Mouse (Mus musculus): ENCODE results near the gene Klrg1. TPM values are rescaled to one million over a fixed set of nuclear protein-coding genes. Genes with fewer than 3 reads are reported as not detected.
A peak's percentile ranks its signal among the peaks of the same experiment; 100 is the strongest.

Gene Klrg1
- polyA plus RNA-seq, 1 experiment from 2014 or later, result 0.15 TPM

GRCm38 (mm10) chr6:122302661-122303060 lies 20.0 kb upstream of the Klrg1 start:
- ATAC-seq (ENCODE audit: insufficient number of reproducible peaks, insufficient read depth, low FRiP score, low TSS enrichment), result no peak
- Histone ChIP-seq H3K9me3 (no peaks in the 10 kb centered on the region), H3K36me3 (no peaks in the 10 kb centered on the region), H3K4me3 (no peak overlapping the region), H3K27me3 (no peaks in the 10 kb centered on the region), H3K4me2 (replicated peaks) (no peak overlapping the region), H3K27ac (no peak overlapping the region), H3K4me1 (peaks cover 3% of the 10 kb centered on the region; the same call in 1 of the 2 replicates), H3K9ac (no peak overlapping the region)
- WGBS, result 77% methylated on average over 4 of the region's 4 CpGs

DNA sequence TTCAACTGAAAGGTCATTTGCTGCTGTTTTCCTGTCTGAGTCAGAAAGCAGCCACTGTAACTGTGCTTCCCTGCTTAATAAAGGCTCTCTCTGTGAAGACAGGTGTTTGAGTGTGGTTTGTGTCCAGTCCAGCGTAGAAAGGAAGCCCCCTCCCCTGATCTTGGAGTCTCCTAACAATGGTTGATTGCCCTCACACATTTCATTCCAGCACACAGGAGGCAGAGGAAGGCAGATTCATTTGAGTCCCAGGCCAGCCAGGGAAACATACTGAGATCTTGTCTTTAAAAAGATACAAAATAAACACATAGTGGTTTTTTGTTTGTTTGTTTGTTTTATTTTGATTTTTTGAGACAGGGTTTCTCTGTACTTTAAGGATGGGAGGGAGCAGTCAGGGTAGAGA lies 19.4 kb upstream of the Klrg1 start:
- peaks cover 3% of the 10 kb centered on the region; the same call in 1 of the 2 replicates for H3K4me1 ChIP-seq
- 59% methylated on average over 1 of the region's 1 CpGs for WGBS
- H3K9ac ChIP-seq, result no peak overlapping the region
- no peaks in the 10 kb centered on the region for H3K36me3 ChIP-seq
- no peak for ATAC-seq (ENCODE audit: insufficient number of reproducible peaks, insufficient read depth, low FRiP score, low TSS enrichment)
- H3K9me3 ChIP-seq, result no peaks in the 10 kb centered on the region
- H3K4me2 ChIP-seq (replicated peaks), result no peak overlapping the region
- H3K27me3 ChIP-seq, result no peaks in the 10 kb centered on the region
- H3K4me3 ChIP-seq, result no peak overlapping the region
- H3K27ac ChIP-seq, result no peak overlapping the region

GRCm38 (mm10) chr6:122299621-122300133 lies 17.0 kb upstream of the Klrg1 start:
- no peak for ATAC-seq (ENCODE audit: insufficient number of reproducible peaks, insufficient read depth, low FRiP score, low TSS enrichment)
- Histone ChIP-seq H3K9me3 (no peaks in the 10 kb centered on the region), H3K4me3 (no peak overlapping the region), H3K36me3 (no peaks in the 10 kb centered on the region), H3K27ac (no peak overlapping the region), H3K4me1 (peaks cover 3% of the 10 kb centered on the region; the same call in 1 of the 2 replicates), H3K4me2 (replicated peaks) (no peak overlapping the region), H3K27me3 (no peaks in the 10 kb centered on the region), H3K9ac (no peak overlapping the region)
- WGBS, result 56% methylated on average over 3 of the region's 3 CpGs

- Histone ChIP-seq H3K4me2 (replicated peaks) (no peak overlapping the region), H3K9me3 (no peaks in the 10 kb centered on the region), H3K27ac (no peak overlapping the region), H3K9ac (no peak overlapping the region), H3K36me3 (no peaks in the 10 kb centered on the region), H3K4me3 (no peak overlapping the region), H3K27me3 (no peaks in the 10 kb centered on the region), H3K4me1 (no peaks in the 10 kb centered on the region)
- ATAC-seq (ENCODE audit: insufficient number of reproducible peaks, insufficient read depth, low FRiP score, low TSS enrichment), result no peak
- 41% methylated on average over 4 of the region's 4 CpGs for WGBS
These were observed 15.5 kb upstream of the Klrg1 start for GRCm38 (mm10) chr6:122298223-122298609.

GRCm38 (mm10) chr6:122297279-122298222 lies 14.9 kb upstream of the Klrg1 start:
- WGBS, result 5% methylated on average over 25 of the region's 25 CpGs
- Histone ChIP-seq H3K36me3 (no peaks in the 10 kb centered on the region), H3K4me2 (replicated peaks) (peak overlapping the region; percentile 63), H3K9me3 (no peaks in the 10 kb centered on the region), H3K9ac (peak overlapping the region; percentile 68), H3K4me3 (peak overlapping the region; percentile 45), H3K27ac (peak overlapping the region; percentile 63), H3K4me1 (no peaks in the 10 kb centered on the region), H3K27me3 (no peaks in the 10 kb centered on the region)
- ATAC-seq (ENCODE audit: insufficient number of reproducible peaks, insufficient read depth, low FRiP score, low TSS enrichment), result no peak

- H3K27ac ChIP-seq, result no peak overlapping the region
- H3K4me2 ChIP-seq (replicated peaks), result peak overlapping the region; percentile 63
- H3K9ac ChIP-seq, result peak overlapping the region; percentile 68
- peak overlapping the region; percentile 45 for H3K4me3 ChIP-seq
- H3K36me3 ChIP-seq, result no peaks in the 10 kb centered on the region
- no peaks in the 10 kb centered on the region for H3K4me1 ChIP-seq
- no peaks in the 10 kb centered on the region for H3K9me3 ChIP-seq
- ATAC-seq (ENCODE audit: insufficient number of reproducible peaks, insufficient read depth, low FRiP score, low TSS enrichment), result no peak
- H3K27me3 ChIP-seq, result no peaks in the 10 kb centered on the region
- 34% methylated on average over 3 of the region's 3 CpGs for WGBS
These were observed 14.2 kb upstream of the Klrg1 start for GRCm38 (mm10) chr6:122296918-122297278.

GRCm38 (mm10) chr6:122295242-122295641 lies 12.6 kb upstream of the Klrg1 start:
- no peaks in the 10 kb centered on the region for H3K27me3 ChIP-seq
- no peak overlapping the region for H3K9ac ChIP-seq
- no peak overlapping the region for H3K4me2 ChIP-seq (replicated peaks)
- no peak overlapping the region for H3K4me3 ChIP-seq
- no peaks in the 10 kb centered on the region for H3K36me3 ChIP-seq
- H3K27ac ChIP-seq, result no peak overlapping the region
- no peaks in the 10 kb centered on the region for H3K9me3 ChIP-seq
- ATAC-seq (ENCODE audit: insufficient number of reproducible peaks, insufficient read depth, low FRiP score, low TSS enrichment), result no peak
- H3K4me1 ChIP-seq, result 0 out of 2 replicates have a peak, but pooled peaks cover 1% of the 10 kb centered on the region
- WGBS, result 52% methylated on average over 9 of the region's 9 CpGs

DNA sequence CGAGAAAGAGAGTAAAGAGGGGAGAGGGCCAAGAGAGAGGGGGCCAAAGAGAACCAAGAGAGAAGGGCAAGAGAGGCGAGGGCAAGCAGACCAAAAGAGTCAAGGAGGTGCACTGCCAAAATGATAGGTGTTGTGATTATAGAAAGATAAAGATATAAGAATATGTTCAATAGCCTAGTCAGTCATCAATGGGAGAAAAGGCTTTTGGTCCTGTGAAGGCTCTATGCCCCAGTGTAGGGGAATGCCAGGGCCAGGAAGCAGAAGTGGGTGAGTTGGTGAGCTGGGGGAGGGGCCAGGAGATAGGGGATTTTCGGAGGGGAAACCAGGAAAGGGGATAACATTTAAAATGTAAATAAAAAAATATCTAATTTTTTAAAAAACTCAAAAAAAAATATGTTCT lies 11.6 kb upstream of the Klrg1 start:
- Histone ChIP-seq H3K4me2 (replicated peaks) (no peak overlapping the region), H3K27me3 (no peaks in the 10 kb centered on the region), H3K4me1 (0 out of 2 replicates have a peak, but pooled peaks cover 5% of the 10 kb centered on the region), H3K36me3 (no peaks in the 10 kb centered on the region), H3K4me3 (no peak overlapping the region), H3K27ac (no peak overlapping the region), H3K9me3 (no peaks in the 10 kb centered on the region), H3K9ac (no peak overlapping the region)
- 64% methylated on average over 3 of the region's 3 CpGs for WGBS
- no peak for ATAC-seq (ENCODE audit: insufficient number of reproducible peaks, insufficient read depth, low FRiP score, low TSS enrichment)

DNA sequence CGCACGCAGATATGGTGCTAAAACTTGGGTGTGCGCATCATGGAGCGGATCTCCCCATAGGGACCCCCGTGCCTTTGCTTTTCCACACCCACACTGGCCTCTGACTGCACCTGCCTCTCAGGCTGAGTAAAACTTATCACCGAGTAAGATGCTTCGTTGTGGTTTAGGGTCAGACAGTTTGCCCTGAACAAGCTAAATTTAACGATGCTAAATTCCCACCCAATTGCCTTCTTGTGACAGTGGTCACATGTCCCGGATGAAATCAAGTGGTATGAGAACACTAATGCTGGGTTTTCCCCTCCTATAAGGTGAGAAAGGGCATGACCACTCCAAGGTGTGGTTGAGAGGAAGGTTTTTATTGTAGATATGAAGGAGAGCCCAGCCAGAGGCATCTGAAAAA lies 11.1 kb upstream of the Klrg1 start:
- Histone ChIP-seq H3K4me1 (0 out of 2 replicates have a peak, but pooled peaks cover 5% of the 10 kb centered on the region), H3K4me2 (replicated peaks) (no peak overlapping the region), H3K4me3 (no peak overlapping the region), H3K27ac (no peak overlapping the region), H3K27me3 (no peaks in the 10 kb centered on the region), H3K36me3 (no peaks in the 10 kb centered on the region), H3K9me3 (no peaks in the 10 kb centered on the region), H3K9ac (no peak overlapping the region)
- ATAC-seq (ENCODE audit: insufficient number of reproducible peaks, insufficient read depth, low FRiP score, low TSS enrichment), result no peak
- WGBS, result 85% methylated on average over 9 of the region's 9 CpGs

DNA sequence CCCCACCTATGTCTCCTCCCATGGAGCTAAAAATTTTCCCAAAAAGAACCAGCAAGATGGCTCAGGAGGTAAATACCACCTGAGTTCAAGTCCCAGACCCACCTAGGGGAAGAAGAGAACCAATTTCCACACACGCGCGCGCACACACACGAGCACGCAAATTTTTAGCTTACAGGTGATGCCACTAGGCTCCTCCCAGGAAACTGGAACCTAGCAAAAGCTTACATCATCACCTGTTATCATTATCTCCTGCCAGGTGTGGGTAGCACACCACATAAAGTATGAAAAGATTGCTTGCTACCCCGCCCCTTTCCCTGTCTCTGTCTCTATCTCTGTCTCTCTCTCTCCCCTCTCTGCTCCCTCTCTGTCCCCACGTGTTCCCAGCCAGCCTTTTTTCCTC lies 10.4 kb upstream of the Klrg1 start:
- ATAC-seq (ENCODE audit: insufficient number of reproducible peaks, insufficient read depth, low FRiP score, low TSS enrichment), result no peak
- no peak overlapping the region for H3K4me2 ChIP-seq (replicated peaks)
- no peak overlapping the region for H3K9ac ChIP-seq
- H3K27ac ChIP-seq, result no peak overlapping the region
- H3K4me3 ChIP-seq, result no peak overlapping the region
- H3K4me1 ChIP-seq, result 0 out of 2 replicates have a peak, but pooled peaks cover 5% of the 10 kb centered on the region
- no peaks in the 10 kb centered on the region for H3K36me3 ChIP-seq
- 90% methylated on average over 8 of the region's 8 CpGs for WGBS
- no peaks in the 10 kb centered on the region for H3K9me3 ChIP-seq
- no peaks in the 10 kb centered on the region for H3K27me3 ChIP-seq

GRCm38 (mm10) chr6:122292184-122292583 lies 9.5 kb upstream of the Klrg1 start:
- no peak overlapping the region for H3K4me2 ChIP-seq (replicated peaks)
- 49% methylated on average over 2 of the region's 2 CpGs for WGBS
- no peak for ATAC-seq (ENCODE audit: insufficient number of reproducible peaks, insufficient read depth, low FRiP score, low TSS enrichment)
- H3K9ac ChIP-seq, result no peak overlapping the region
- no peak overlapping the region for H3K4me3 ChIP-seq
- H3K4me1 ChIP-seq, result 0 out of 2 replicates have a peak, but pooled peaks cover 5% of the 10 kb centered on the region
- H3K36me3 ChIP-seq, result no peaks in the 10 kb centered on the region
- no peaks in the 10 kb centered on the region for H3K27me3 ChIP-seq
- H3K9me3 ChIP-seq, result no peaks in the 10 kb centered on the region
- H3K27ac ChIP-seq, result no peak overlapping the region

DNA sequence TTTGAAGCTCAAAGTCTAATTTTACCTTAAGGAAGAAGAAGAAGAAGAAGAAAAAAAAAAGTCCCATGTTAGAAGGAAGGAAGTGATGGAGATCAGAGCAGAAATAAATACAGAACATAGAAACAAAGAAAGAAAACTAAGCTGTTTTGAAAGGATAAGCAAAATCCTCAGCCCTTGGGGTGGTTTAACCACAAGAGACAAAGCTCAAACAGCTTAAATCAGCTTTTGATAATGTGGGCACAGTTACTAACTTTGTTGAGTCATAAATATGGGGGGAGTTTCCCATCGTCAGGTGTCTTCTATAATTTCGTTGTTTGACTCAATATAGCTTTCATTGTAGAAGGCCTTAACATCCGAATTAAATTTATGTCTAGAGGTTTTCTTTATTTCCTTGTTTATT lies 9.1 kb upstream of the Klrg1 start:
- no peak overlapping the region for H3K9ac ChIP-seq
- WGBS, result 70% methylated on average over 3 of the region's 3 CpGs
- H3K27me3 ChIP-seq, result no peaks in the 10 kb centered on the region
- H3K9me3 ChIP-seq, result no peaks in the 10 kb centered on the region
- H3K36me3 ChIP-seq, result no peaks in the 10 kb centered on the region
- H3K27ac ChIP-seq, result no peak overlapping the region
- no peak overlapping the region for H3K4me2 ChIP-seq (replicated peaks)
- no peak overlapping the region for H3K4me3 ChIP-seq
- H3K4me1 ChIP-seq, result 0 out of 2 replicates have a peak, but pooled peaks cover 5% of the 10 kb centered on the region
- ATAC-seq (ENCODE audit: insufficient number of reproducible peaks, insufficient read depth, low FRiP score, low TSS enrichment), result no peak

Measured in embryonic facial prominence, embryonic 12.5 days (tissue).